Mouse (Mus musculus) testis, adult 2 months (tissue): ENCODE measurements around the gene Amn1.
"Not testable (repeated sequence)": the region's sequence is repeated elsewhere in the genome, so short reads cannot be mapped to it uniquely, and the experiment has no call there.

Experiments
- CTCF ChIP-seq: fragments of 200-500 bp; IDR thresholded peaks from 2 replicates; pipeline ENCODE4 v1.5.1; 2012; ENCODE audit warnings: low read depth, mild to moderate bottlenecking, inconsistent platforms, low read length, moderate library complexity; ENCODE audit not compliant: control insufficient read depth, insufficient read depth, insufficient replicate concordance
- POLR2A ChIP-seq: fragments of 200-500 bp; IDR thresholded peaks from 2 replicates; pipeline ENCODE4 v1.6.1; 2012; ENCODE audit warnings: low read depth, mild to moderate bottlenecking, inconsistent platforms, low read length, moderate library complexity; ENCODE audit not compliant: control insufficient read depth

DNA sequence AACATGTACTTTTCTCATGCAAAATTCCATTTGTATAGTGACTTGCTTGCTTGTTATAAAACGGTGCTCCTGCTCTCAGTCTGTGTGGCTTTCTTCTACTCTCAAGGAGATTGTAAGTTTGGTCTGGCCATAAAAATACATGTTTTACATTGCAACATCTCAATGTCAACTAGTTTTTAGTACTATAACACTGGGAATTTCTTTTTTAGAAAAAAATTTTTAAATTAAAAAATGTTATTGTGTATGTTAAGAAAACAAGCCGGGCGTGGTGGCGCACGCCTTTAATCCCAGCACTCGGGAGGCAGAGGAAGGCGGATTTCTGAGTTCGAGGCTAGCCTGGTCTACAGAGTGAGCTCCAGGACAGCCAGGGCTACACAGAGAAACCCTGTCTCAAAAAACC, 58.6 kb downstream of the Amn1 start, which contains the start of gene Gm10203:
- not testable (repeated sequence) for TF ChIP-seq CTCF, POLR2A
